Mouse (Mus musculus): ENCODE data around the gene Cox6b1. TPM values are rescaled to one million over a fixed set of nuclear protein-coding genes. Genes with fewer than 3 reads are reported as not detected.
A peak's percentile ranks its signal among the peaks of the same experiment; 100 is the strongest.

Cox6b1 gene
- polyA plus RNA-seq, 1 experiment from 2014 or later: 1,738 TPM

DNA sequence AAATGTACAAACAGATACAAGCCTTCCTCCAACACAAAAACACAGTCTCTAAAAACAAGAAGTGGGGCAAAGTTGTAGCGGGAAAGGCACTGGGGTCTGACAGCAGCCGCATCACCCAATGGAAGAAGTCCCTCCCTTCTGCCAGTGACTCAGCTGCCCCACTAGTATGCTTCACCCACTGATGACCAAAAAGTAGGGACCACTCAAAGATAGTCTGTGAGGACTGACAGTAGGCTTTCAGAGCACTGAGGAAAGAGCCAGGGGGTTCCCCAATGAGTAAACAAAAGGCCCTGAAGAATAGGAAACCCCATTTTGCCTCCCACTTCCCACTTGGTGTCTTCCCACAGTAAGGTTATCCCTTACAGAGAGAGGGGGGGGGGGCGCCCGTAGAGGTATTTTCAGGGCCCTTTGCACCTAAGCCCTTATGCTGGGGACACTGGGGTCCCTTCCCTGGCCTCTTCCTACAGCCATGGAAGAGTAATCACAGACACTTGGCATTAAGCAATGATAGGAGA lies 31.4 kb downstream of the Cox6b1 start:
- TF ChIP-seq CTCF (IDR thresholded peaks at IDR 0.05; ENCODE audit: low read depth): no peak
- no peak overlapping the region for H3K27ac ChIP-seq (ENCODE audit: low read depth, low read length)
- H3K4me2 ChIP-seq (replicated peaks; ENCODE audit: low read depth): no peak overlapping the region
- no peak overlapping the region for H3K9ac ChIP-seq (ENCODE audit: low read depth, low read length)
- H3K4me3 ChIP-seq (ENCODE audit: low read depth, low read length): no peak overlapping the region
- H3K9me3 ChIP-seq (ENCODE audit: control insufficient read depth): no peaks in the 10 kb centered on the region
- no peaks in the 10 kb centered on the region for H3K36me3 ChIP-seq (ENCODE audit: control insufficient read depth, insufficient read depth)
- ATAC-seq: no peak
- 72% methylated on average over 4 of the region's 4 CpGs for WGBS
- no peaks in the 10 kb centered on the region for H3K4me1 ChIP-seq (replicated peaks; ENCODE audit: control insufficient read depth, insufficient read depth, low read length)
- no peaks in the 10 kb centered on the region for H3K27me3 ChIP-seq (replicated peaks; ENCODE audit: control insufficient read depth, insufficient read depth, low read length)

DNA sequence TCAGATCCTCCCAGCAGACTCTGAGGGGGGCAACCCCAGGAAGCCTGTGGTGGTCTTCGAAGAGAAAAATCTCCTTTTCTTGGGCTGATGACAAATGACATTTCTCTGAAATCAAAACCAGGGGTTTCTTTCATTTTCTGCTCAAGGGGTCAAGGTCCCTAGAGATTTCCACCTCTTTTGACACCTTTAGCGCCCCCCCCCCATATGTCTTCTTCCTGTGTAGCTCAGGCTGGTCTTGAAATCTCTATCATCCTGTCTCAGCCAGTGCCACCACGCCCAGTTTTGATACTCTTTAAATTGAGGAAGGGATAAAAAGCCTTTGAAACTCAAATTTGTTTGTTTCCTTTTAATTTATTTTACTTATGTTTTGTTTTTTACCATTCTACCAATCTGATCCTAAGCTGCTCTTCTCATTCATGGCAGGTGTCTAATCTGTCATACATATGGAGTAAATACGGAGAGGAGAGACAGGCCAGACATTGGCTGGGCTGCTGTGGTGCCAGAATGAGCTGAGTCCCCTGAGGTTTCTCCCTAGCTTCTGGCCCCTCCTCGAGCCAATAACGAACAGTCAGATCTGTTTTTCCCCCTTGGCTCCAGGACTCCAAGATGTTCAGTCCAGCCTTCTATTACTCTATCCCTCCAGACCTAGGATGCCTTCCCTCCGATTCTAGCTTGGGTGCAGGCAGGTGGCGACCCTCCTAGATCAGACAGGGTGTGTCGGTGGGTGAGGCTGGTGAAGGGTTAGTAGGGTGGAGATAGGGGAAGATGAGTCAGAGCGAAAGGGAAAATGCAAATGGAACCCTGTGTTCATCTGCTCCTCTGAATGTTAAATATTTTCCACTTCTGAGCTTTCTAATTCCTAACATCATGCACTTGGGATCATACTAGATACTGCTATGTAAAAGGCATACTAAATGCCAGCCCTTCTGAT lies 32.1 kb downstream of the Cox6b1 start:
- H3K27me3 ChIP-seq (replicated peaks; ENCODE audit: control insufficient read depth, insufficient read depth, low read length): no peaks in the 10 kb centered on the region
- no peak for TF ChIP-seq CTCF (IDR thresholded peaks at IDR 0.05; ENCODE audit: low read depth)
- H3K4me2 ChIP-seq (replicated peaks; ENCODE audit: low read depth): no peak overlapping the region
- ATAC-seq: no peak
- no peak overlapping the region for H3K9ac ChIP-seq (ENCODE audit: low read depth, low read length)
- H3K36me3 ChIP-seq (ENCODE audit: control insufficient read depth, insufficient read depth): no peaks in the 10 kb centered on the region
- WGBS: 63% methylated on average over 10 of the region's 10 CpGs
- H3K27ac ChIP-seq (ENCODE audit: low read depth, low read length): no peak overlapping the region
- H3K4me1 ChIP-seq (replicated peaks; ENCODE audit: control insufficient read depth, insufficient read depth, low read length): no peaks in the 10 kb centered on the region
- H3K9me3 ChIP-seq (ENCODE audit: control insufficient read depth): no peaks in the 10 kb centered on the region
- no peak overlapping the region for H3K4me3 ChIP-seq (ENCODE audit: low read depth, low read length)

DNA sequence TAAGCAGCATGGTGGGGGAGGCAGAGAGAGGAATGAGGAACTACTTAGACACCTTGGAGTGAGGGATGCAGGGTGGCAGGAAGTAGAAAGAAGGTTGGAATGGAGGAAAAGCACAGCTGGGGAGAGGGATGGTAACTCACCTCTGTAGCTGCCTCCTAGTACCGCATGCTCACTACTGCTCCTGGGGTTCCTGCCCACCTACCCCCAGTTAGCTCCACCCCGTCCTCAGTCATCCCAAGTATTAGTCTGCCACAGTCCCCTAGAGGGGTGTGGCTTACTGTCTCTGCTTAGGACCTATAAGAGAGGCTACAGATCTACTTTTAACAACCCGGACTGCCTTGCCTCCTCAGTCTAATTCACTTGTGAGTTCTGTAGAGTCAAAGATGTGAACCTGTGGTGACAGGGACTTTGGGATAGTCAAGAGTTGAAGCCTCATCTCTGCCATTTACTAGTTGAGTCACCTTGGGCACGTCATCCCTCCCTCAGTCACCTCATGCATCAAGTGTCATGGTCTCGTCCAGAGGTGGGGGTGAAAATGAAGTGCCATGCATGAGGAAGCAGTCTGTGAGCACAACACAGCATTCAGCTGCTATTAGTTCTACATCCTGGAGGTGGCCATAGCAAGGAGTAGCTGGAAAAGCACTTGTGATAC lies 33.1 kb downstream of the Cox6b1 start:
- H3K9ac ChIP-seq (ENCODE audit: low read depth, low read length): no peak overlapping the region
- no peak overlapping the region for H3K4me3 ChIP-seq (ENCODE audit: low read depth, low read length)
- H3K27ac ChIP-seq (ENCODE audit: low read depth, low read length): no peak overlapping the region
- ATAC-seq: no peak
- H3K4me1 ChIP-seq (replicated peaks; ENCODE audit: control insufficient read depth, insufficient read depth, low read length): no peaks in the 10 kb centered on the region
- no peaks in the 10 kb centered on the region for H3K27me3 ChIP-seq (replicated peaks; ENCODE audit: control insufficient read depth, insufficient read depth, low read length)
- H3K36me3 ChIP-seq (ENCODE audit: control insufficient read depth, insufficient read depth): no peaks in the 10 kb centered on the region
- WGBS: 58% methylated on average over 5 of the region's 5 CpGs
- no peak for TF ChIP-seq CTCF (IDR thresholded peaks at IDR 0.05; ENCODE audit: low read depth)
- no peaks in the 10 kb centered on the region for H3K9me3 ChIP-seq (ENCODE audit: control insufficient read depth)
- no peak overlapping the region for H3K4me2 ChIP-seq (replicated peaks; ENCODE audit: low read depth)

DNA sequence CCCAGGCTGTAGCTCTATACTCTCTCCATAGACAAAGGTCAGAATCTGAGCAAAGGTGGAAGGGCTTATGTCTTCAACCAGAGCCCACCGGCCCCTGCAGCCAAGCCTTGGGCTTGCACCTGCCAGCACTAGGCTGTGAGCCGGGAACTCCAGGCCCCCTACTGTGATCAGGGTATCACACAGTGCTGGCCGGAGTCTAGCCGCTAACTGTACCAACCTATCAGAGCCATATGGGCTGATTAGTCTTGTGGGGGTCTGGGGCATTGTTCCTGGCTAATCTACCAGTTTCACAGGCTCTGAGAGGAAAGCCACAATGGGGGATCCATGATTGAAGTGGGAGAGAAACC lies 34.4 kb downstream of the Cox6b1 start:
- 75% methylated on average over 4 of the region's 4 CpGs for WGBS
- no peak for TF ChIP-seq CTCF (IDR thresholded peaks at IDR 0.05; ENCODE audit: low read depth)
- H3K4me1 ChIP-seq (replicated peaks; ENCODE audit: control insufficient read depth, insufficient read depth, low read length): no peaks in the 10 kb centered on the region
- H3K4me2 ChIP-seq (replicated peaks; ENCODE audit: low read depth): no peak overlapping the region
- H3K27ac ChIP-seq (ENCODE audit: low read depth, low read length): no peak overlapping the region
- H3K27me3 ChIP-seq (replicated peaks; ENCODE audit: control insufficient read depth, insufficient read depth, low read length): no peaks in the 10 kb centered on the region
- no peaks in the 10 kb centered on the region for H3K9me3 ChIP-seq (ENCODE audit: control insufficient read depth)
- H3K36me3 ChIP-seq (ENCODE audit: control insufficient read depth, insufficient read depth): peaks cover 2% of the 10 kb centered on the region; the same call in 1 of the 2 replicates
- no peak for ATAC-seq
- no peak overlapping the region for H3K9ac ChIP-seq (ENCODE audit: low read depth, low read length)
- no peak overlapping the region for H3K4me3 ChIP-seq (ENCODE audit: low read depth, low read length)

DNA sequence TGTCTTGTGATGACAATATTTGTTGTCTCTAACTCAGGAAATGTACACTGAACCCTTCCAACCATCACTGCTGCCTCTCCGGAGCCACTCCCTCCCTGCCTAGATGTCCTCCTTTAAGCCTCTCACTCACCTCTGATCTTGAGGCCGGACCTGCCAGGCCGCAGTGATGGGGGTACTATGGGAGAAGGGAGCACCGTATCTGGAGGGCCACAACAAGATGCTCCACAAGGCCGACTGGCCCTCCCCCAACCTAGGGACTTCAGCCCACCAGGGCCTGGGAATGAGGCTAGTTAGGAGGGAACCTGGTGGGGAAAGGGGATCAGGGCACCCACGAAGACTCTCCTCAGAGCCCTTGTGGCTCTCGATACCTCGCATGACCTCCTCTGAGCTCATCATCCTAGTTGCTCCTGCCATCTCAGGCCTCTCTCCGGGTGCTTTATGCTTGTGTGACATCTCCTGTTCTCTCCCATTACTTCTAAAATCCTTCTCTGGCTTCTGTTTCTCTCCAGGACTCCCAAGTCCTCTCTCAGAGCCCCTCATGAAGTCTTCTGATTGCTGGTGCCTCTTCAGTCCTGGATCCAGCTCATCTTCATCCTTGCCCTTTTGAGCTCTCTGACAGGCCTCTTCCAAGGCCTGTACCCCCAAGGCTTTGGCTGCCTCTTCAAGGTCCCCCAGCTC lies 34.9 kb downstream of the Cox6b1 start:
- H3K36me3 ChIP-seq (ENCODE audit: control insufficient read depth, insufficient read depth): peaks cover 7% of the 10 kb centered on the region
- 82% methylated on average over 9 of the region's 9 CpGs for WGBS
- no peak overlapping the region for H3K9ac ChIP-seq (ENCODE audit: low read depth, low read length)
- no peak for ATAC-seq
- H3K4me1 ChIP-seq (replicated peaks; ENCODE audit: control insufficient read depth, insufficient read depth, low read length): no peaks in the 10 kb centered on the region
- H3K4me3 ChIP-seq (ENCODE audit: low read depth, low read length): no peak overlapping the region
- TF ChIP-seq CTCF (IDR thresholded peaks at IDR 0.05; ENCODE audit: low read depth): no peak
- peak overlapping the region; percentile 67; the same call in 1 of the 2 replicates for H3K4me2 ChIP-seq (replicated peaks; ENCODE audit: low read depth)
- no peaks in the 10 kb centered on the region for H3K27me3 ChIP-seq (replicated peaks; ENCODE audit: control insufficient read depth, insufficient read depth, low read length)
- H3K9me3 ChIP-seq (ENCODE audit: control insufficient read depth): no peaks in the 10 kb centered on the region
- no peak overlapping the region for H3K27ac ChIP-seq (ENCODE audit: low read depth, low read length)

All from intestine, postnatal 0 days (tissue).